Mouse (Mus musculus): ENCODE data around the gene Arhgap8.
A peak's percentile ranks its signal among the peaks of the same experiment; 100 is the strongest.

Gene Arhgap8

DNA sequence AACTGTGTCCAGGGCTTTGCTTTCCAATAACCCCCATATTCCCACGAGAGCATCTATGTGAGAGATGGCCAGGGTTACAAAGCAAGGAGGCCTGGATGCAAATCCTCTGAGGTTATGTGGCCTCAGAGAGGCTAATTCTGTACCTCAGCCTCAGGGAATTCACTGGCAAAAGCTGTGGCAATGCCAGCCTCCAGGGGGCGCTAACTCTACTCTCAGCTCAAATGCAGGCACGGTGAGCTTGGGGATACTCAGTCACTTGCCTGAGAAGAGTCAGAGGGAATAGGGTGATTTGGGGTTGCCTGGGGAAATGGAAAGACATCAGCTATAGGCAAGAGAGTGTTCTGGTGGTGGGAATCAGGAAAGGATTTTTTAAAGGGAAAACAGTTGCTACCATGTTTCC lies 83.8 kb downstream of the Arhgap8 start:
- DNase-seq (ENCODE audit: low spot score) = peak; percentile 24

GRCm38 (mm10) chr15:84809275-84809952 lies 89.6 kb downstream of the Arhgap8 start:
- no peak for DNase-seq (ENCODE audit: low spot score)

DNA sequence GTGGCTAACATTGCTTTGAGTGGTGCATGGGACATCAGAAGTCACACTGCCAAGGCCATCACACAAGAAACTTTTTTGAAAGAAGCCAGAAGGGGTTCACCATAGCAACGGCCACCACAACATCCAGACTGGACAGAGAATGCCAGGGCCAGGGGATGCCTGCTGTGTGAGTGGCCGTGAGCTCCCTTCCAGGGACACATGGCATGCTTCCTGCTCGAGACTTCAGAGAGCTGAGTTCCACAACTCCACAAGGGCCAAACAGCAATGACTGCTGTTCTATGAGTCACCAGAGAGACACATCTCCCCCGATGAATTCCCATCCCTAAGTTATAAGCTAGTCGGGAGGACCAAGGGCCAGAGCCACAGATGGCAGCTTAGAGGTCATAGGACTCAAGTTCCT lies 91.3 kb downstream of the Arhgap8 start:
- DNase-seq (ENCODE audit: low spot score) = no peak

GRCm38 (mm10) chr15:84812831-84813357 lies 93.0 kb downstream of the Arhgap8 start:
- DNase-seq (ENCODE audit: low spot score) = peak; percentile 31

DNA sequence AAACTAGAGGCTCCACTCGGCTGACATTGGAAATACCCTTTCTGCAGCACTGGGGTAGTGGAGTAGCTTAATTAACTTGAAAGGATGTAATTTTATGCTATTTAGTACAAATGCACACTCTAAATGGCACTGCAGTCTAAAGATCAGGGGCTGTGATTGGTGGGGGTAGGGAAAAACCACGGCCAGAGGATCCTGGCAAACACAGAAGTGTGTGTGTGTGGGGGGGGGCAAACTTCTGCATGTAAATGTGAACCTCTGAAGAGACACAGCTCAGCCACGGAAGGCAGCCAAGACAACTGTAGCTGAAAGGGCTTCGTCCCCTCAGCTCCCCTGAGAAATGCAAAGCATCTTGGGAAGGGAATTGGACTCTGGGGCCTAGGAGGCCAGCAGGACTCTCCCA lies 95.3 kb downstream of the Arhgap8 start:
- no peak for DNase-seq (ENCODE audit: low spot score)

- no peak for DNase-seq (ENCODE audit: low spot score)
Measured at GRCm38 (mm10) chr15:84817589-84817988, 97.7 kb downstream of the Arhgap8 start.

DNA sequence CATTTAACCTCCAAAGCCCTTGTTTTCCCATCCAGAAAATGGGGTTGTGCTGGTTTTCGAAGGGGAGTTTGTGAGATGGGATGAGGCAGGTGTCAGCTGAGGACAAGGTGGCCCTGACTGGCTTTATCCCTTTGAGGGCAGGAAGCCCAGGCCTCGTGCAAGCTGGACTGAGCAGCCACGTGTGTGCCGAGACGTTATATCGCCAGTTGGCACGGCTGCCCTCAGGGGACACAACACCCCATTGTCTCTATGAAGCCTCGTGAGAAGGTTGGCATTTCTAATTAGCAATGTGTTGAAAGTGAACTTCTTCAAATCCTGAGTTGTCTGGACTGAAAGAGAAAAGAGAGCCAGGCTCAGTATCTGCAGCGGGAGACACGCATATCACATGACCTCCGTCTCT lies 98.4 kb downstream of the Arhgap8 start:
- DNase-seq (ENCODE audit: low spot score) = no peak

- no peak for DNase-seq (ENCODE audit: low spot score)
Measured at GRCm38 (mm10) chr15:84820811-84821210, 101.0 kb downstream of the Arhgap8 start.
